9 mouse cellular contexts compared by ENCODE assay signal in genomic region chr3:36474421-36474820, GRCm38 (mm10). TPM values are rescaled to one million over a fixed set of nuclear protein-coding genes. Genes with fewer than 3 reads are reported as not detected.
DNase-seq lines count a peak whose midpoint lies in the region; ATAC-seq and TF ChIP-seq lines count a peak whose summit lies in the region.
"Had no signal": no experiment of that assay in that cellular context is flagged by ENCODE, and none has a peak within 500 bp of the region (broad histone marks: within the 10 kb centered on the region; RNA-seq: fewer than 3 reads in every experiment).

No protein-coding gene starts in this region.

- H3K4me1 ChIP-seq in heart, adult 2 months (ENCODE audit: control insufficient read depth, insufficient read depth, low read length), result peaks cover 15% of the 10 kb centered on the region
- H3K4me1 ChIP-seq in megakaryocyte, embryonic 14.5 days, result peaks cover 48% of the 10 kb centered on the region
- H3K4me1 ChIP-seq in limb, embryonic 14.5 days (ENCODE audit: control insufficient read depth, insufficient read depth, low read length), result peaks cover 13% of the 10 kb centered on the region; the same call in 1 of the 2 replicates
- peaks cover 21% of the 10 kb centered on the region for H3K4me1 ChIP-seq in stomach, embryonic 16.5 days (ENCODE audit: control insufficient read depth, insufficient read depth, low read length)

- no peaks in the 10 kb centered on the region; the same call in 1 of the 2 replicates for H3K79me2 ChIP-seq in heart, adult 2 months (replicated peaks; ENCODE audit: control insufficient read depth, insufficient read depth, low read length)

- intact Hi-C loops in heart, adult 2 months (cut with DNase I), result loop anchor here (10.0 kb wide), 2 partner anchors 410 to 540 kb away; partner anchors contain the start of genes Acad9 and Dcun1d1
- intact Hi-C loops in heart, postnatal 14 days (cut with DNase I), result loop anchor here (10.0 kb wide), 1 partner anchor 410 kb away; the partner anchor contains the start of gene Acad9

- peak overlapping the region; percentile 100 for H3K4me3 ChIP-seq in heart, adult 2 months
- H3K4me3 ChIP-seq in megakaryocyte, embryonic 14.5 days (replicated peaks), result peak overlapping the region; percentile 91
- H3K4me3 ChIP-seq in limb, embryonic 14.5 days (replicated peaks; ENCODE audit: low read length), result peak overlapping the region; percentile 77
- peak overlapping the region; percentile 89 for H3K4me3 ChIP-seq in stomach, embryonic 16.5 days (replicated peaks; ENCODE audit: low read length)

- TF ChIP-seq EP300 in heart, adult 2 months (IDR thresholded peaks at IDR 0.05; ENCODE audit: insufficient read depth, low read depth, low read length), result no peak

- H3K9me3 ChIP-seq in megakaryocyte, embryonic 14.5 days, result no peaks in the 10 kb centered on the region
- H3K9me3 ChIP-seq in limb, embryonic 14.5 days (ENCODE audit: control insufficient read depth, low read length), result no peaks in the 10 kb centered on the region
- H3K9me3 ChIP-seq in stomach, embryonic 16.5 days (replicated peaks; ENCODE audit: control insufficient read depth, low read length), result no peaks in the 10 kb centered on the region

- peak overlapping the region; percentile 98 for H3K27ac ChIP-seq in heart, adult 2 months
- 0 out of 2 replicates have a peak overlapping the region, but pooled peaks have one; percentile 92 for H3K27ac ChIP-seq in limb, embryonic 14.5 days (replicated peaks; ENCODE audit: low read depth, low read length)
- no peak overlapping the region; the same call in 1 of the 2 replicates for H3K27ac ChIP-seq in stomach, embryonic 16.5 days (ENCODE audit: low read length)

- H3K27me3 ChIP-seq in heart, adult 2 months (ENCODE audit: control insufficient read depth, insufficient read depth, low read length), result no peaks in the 10 kb centered on the region
- H3K27me3 ChIP-seq in megakaryocyte, embryonic 14.5 days (replicated peaks), result no peaks in the 10 kb centered on the region
- H3K27me3 ChIP-seq in limb, embryonic 14.5 days (ENCODE audit: control insufficient read depth, insufficient read depth, low read length), result no peaks in the 10 kb centered on the region
- H3K27me3 ChIP-seq in stomach, embryonic 16.5 days (ENCODE audit: control insufficient read depth, insufficient read depth, low read length), result no peaks in the 10 kb centered on the region

- H3K36me3 ChIP-seq in heart, adult 2 months (ENCODE audit: control insufficient read depth, insufficient read depth, low read length), result peaks cover 9% of the 10 kb centered on the region
- peaks cover 19% of the 10 kb centered on the region for H3K36me3 ChIP-seq in megakaryocyte, embryonic 14.5 days (replicated peaks; ENCODE audit: low read length)
- H3K36me3 ChIP-seq in limb, embryonic 14.5 days (ENCODE audit: control insufficient read depth, insufficient read depth, low read length), result no peaks in the 10 kb centered on the region
- no peaks in the 10 kb centered on the region for H3K36me3 ChIP-seq in stomach, embryonic 16.5 days (ENCODE audit: control insufficient read depth, insufficient read depth, low read length)

- DNase-seq in heart, adult 2 months, result no peak
- DNase-seq in heart, postnatal 14 days, result no peak
- DNase-seq in limb, embryonic 14.5 days (ENCODE audit: low spot score), result no peak
- DNase-seq in urinary bladder, postnatal 14 days (ENCODE audit: low spot score), result no peak
- DNase-seq in right cerebral cortex, postnatal 10 days (ENCODE audit: low spot score in 2 of 2), result no peak

- TF ChIP-seq CTCF in heart, adult 2 months (IDR thresholded peaks at IDR 0.05), result no peak

- no peak for ATAC-seq in megakaryocyte, adult 5-6 weeks (ENCODE audit: poor library complexity, severe bottlenecking)
- ATAC-seq in limb, embryonic 14.5 days (ENCODE audit: low FRiP score, low read depth), result no peak
- no peak for ATAC-seq in stomach, embryonic 16.5 days (ENCODE audit: insufficient read depth, low FRiP score)

- no peak for TF ChIP-seq POLR2A in heart, adult 2 months (IDR thresholded peaks at IDR 0.05; ENCODE audit: insufficient read depth, low read depth, low read length)
- no peak for TF ChIP-seq POLR2A in limb, embryonic 14.5 days (IDR thresholded peaks at IDR 0.05; ENCODE audit: borderline replicate concordance, extremely low read depth, insufficient read depth, insufficient read length)

- no peak overlapping the region for H3K9ac ChIP-seq in heart, adult 2 months (ENCODE audit: low read depth, low read length)
- no peak overlapping the region for H3K9ac ChIP-seq in limb, embryonic 14.5 days (ENCODE audit: low read depth, low read length, severe bottlenecking)
- peak overlapping the region; percentile 91 for H3K9ac ChIP-seq in stomach, embryonic 16.5 days (ENCODE audit: low read length)

- WGBS in heart, adult 2 months, result 54% methylated on average over 5 of the region's 5 CpGs
- 77% methylated on average over 5 of the region's 5 CpGs for WGBS in limb, embryonic 14.5 days
- 73% methylated on average over 5 of the region's 5 CpGs for WGBS in stomach, embryonic 16.5 days

- H3K4me2 ChIP-seq in limb, embryonic 14.5 days (replicated peaks; ENCODE audit: low read depth, low read length, severe bottlenecking), result peak overlapping the region; percentile 89
- peak overlapping the region; percentile 73 for H3K4me2 ChIP-seq in stomach, embryonic 16.5 days (ENCODE audit: low read depth, low read length)

RNA-seq across cellular contexts. Expression of gene Anxa5, which starts 1.3 kb away (rescaled TPM):
- total RNA-seq in heart, adult 2 months (2021), result 100 to 1,000 TPM; 119 to 131 TPM
- 202 and 223 TPM in 2 replicates for polyA plus RNA-seq in heart, adult 2 months (2012; rRNA removed)
- total RNA-seq in heart, postnatal 14 days (2021), result 100 to 1,000 TPM; 166 to 168 TPM
- 55.2 and 227 TPM in 2 replicates for polyA plus RNA-seq in megakaryocyte, embryonic 14.5 days (2012; ENCODE audit: insufficient read depth, low replicate concordance)
- 570 and 686 TPM in 2 replicates for total RNA-seq in megakaryocyte, adult 5-6 weeks (2015)
- total RNA-seq in megakaryocyte, adult 5-6 weeks (2017), result 409 and 433 TPM in 2 replicates
- polyA plus RNA-seq in limb, embryonic 14.5 days (2012; rRNA removed), result 348 and 392 TPM in 2 replicates
- 423 and 449 TPM in 2 replicates for polyA plus RNA-seq in limb, embryonic 14.5 days (2014; fragmentation: Nextera tagmentation; extraction: Ambion mirVana)
- polyA plus RNA-seq in stomach, embryonic 16.5 days (2015; fragmentation: Nextera tagmentation; extraction: Ambion mirVana), result 323 and 376 TPM in 2 replicates

RNA-seq across cellular contexts. Expression of gene 1810062G17Rik, which starts 1.3 kb away (rescaled TPM):
- not detected for total RNA-seq in heart, adult 2 months (2021)
- polyA plus RNA-seq in heart, adult 2 months (2012; rRNA removed), result 0.70 and 0.96 TPM in 2 replicates
- under 1 TPM; 0.24 to 0.74 TPM for total RNA-seq in heart, postnatal 14 days (2021)
- not detected in 2 replicates for polyA plus RNA-seq in megakaryocyte, embryonic 14.5 days (2012; ENCODE audit: insufficient read depth, low replicate concordance)
- total RNA-seq in megakaryocyte, adult 5-6 weeks (2015), result 0.25 and 0.36 TPM in 2 replicates
- 0.53 TPM in 1 of 2 replicates, not detected in the other for total RNA-seq in megakaryocyte, adult 5-6 weeks (2017)
- 2.0 and 2.3 TPM in 2 replicates for polyA plus RNA-seq in limb, embryonic 14.5 days (2012; rRNA removed)
- polyA plus RNA-seq in limb, embryonic 14.5 days (2014; fragmentation: Nextera tagmentation; extraction: Ambion mirVana), result 2.0 and 2.3 TPM in 2 replicates
- 1.4 and 2.8 TPM in 2 replicates for polyA plus RNA-seq in stomach, embryonic 16.5 days (2015; fragmentation: Nextera tagmentation; extraction: Ambion mirVana)

RNA-seq across cellular contexts. Expression of gene Gm11549, which starts 47.2 kb away (rescaled TPM):
- not detected for total RNA-seq in heart, adult 2 months (2021)
- polyA plus RNA-seq in heart, adult 2 months (2012; rRNA removed), result not detected in 2 replicates
- total RNA-seq in heart, postnatal 14 days (2021), result not detected
- polyA plus RNA-seq in megakaryocyte, embryonic 14.5 days (2012; ENCODE audit: insufficient read depth, low replicate concordance), result not detected in 2 replicates
- not detected in 2 replicates for total RNA-seq in megakaryocyte, adult 5-6 weeks (2015)
- total RNA-seq in megakaryocyte, adult 5-6 weeks (2017), result not detected in 2 replicates
- polyA plus RNA-seq in limb, embryonic 14.5 days (2012; rRNA removed), result 0.05 and 0.10 TPM in 2 replicates
- 0.11 TPM in 1 of 2 replicates, not detected in the other for polyA plus RNA-seq in limb, embryonic 14.5 days (2014; fragmentation: Nextera tagmentation; extraction: Ambion mirVana)
- polyA plus RNA-seq in stomach, embryonic 16.5 days (2015; fragmentation: Nextera tagmentation; extraction: Ambion mirVana), result 0.13 and 0.30 TPM in 2 replicates
- polyA plus RNA-seq: gonadal fat pad, adult 2 months had no signal
